Mouse (Mus musculus) heart, postnatal 0 days (tissue): ENCODE results near the gene Reg3a. TPM values are rescaled to one million over a fixed set of nuclear protein-coding genes. Genes with fewer than 3 reads are reported as not detected.
"Not testable (repeated sequence)": the region's sequence is repeated elsewhere in the genome, so short reads cannot be mapped to it uniquely, and the experiment has no call there.

Source experiments
- ATAC-seq: fragments of 200-750 bp; cut with Nextera tagmentation; 2 replicates; pipeline ENCODE4 v1.8.0; 2017; ENCODE audit warnings: low read depth, moderate number of reproducible peaks, moderate library complexity; ENCODE audit not compliant: insufficient read depth
- DNase-seq: peaks from one replicate; pipeline ENCODE4 v3.0.0-alpha.2; 2016; ENCODE audit warnings: low spot score
- H3K27ac ChIP-seq: fragments of 300-500 bp; sonication (generic); 2 replicates; pipeline ENCODE4 v1.5.1; 2014; ENCODE audit warnings: low read depth, mild to moderate bottlenecking
- H3K27me3 ChIP-seq: fragments of 300-500 bp; sonication (generic); 2 replicates; pipeline ENCODE4 v1.6.1; 2014; ENCODE audit warnings: low read length, mixed read lengths; ENCODE audit not compliant: control insufficient read depth, insufficient read depth
- H3K36me3 ChIP-seq: fragments of 300-500 bp; sonication (generic); replicated peaks from 2 replicates; pipeline ENCODE4 v1.6.1; 2014; ENCODE audit warnings: low read length, mixed read lengths; ENCODE audit not compliant: control insufficient read depth, insufficient read depth
- H3K4me1 ChIP-seq: fragments of 300-500 bp; sonication (generic); 2 replicates; pipeline ENCODE4 v1.6.1; 2014; ENCODE audit warnings: antibody characterized with exemption; ENCODE audit not compliant: control insufficient read depth, insufficient read depth
- H3K4me2 ChIP-seq: fragments of 300-500 bp; sonication (generic); 2 replicates; pipeline ENCODE4 v1.6.1; 2014; ENCODE audit warnings: low read depth, mild to moderate bottlenecking, low read length, moderate library complexity
- H3K4me3 ChIP-seq: fragments of 300-500 bp; sonication (generic); 2 replicates; pipeline ENCODE4 v1.5.1; 2014; ENCODE audit warnings: low read depth, low read length
- H3K9ac ChIP-seq: fragments of 300-500 bp; sonication (generic); replicated peaks from 2 replicates; pipeline ENCODE4 v1.6.1; 2014; ENCODE audit warnings: low read depth, low read length, mixed read lengths
- H3K9me3 ChIP-seq: fragments of 300-500 bp; sonication (generic); replicated peaks from 2 replicates; pipeline ENCODE4 v1.6.1; 2016; ENCODE audit warnings: low read length; ENCODE audit not compliant: control insufficient read depth
- CTCF ChIP-seq: IDR thresholded peaks from 2 replicates; pipeline ENCODE4 v1.5.1; 2016; ENCODE audit warnings: antibody characterized with exemption, control low read depth, low read depth
- EP300 ChIP-seq: IDR thresholded peaks from 2 replicates; pipeline ENCODE4 v1.6.1; 2016; ENCODE audit warnings: antibody characterized with exemption, low read depth
- WGBS: fragments of 180-500 bp; shearing (Covaris S2); extraction: QIAGEN DNeasy Blood & Tissue Kit; methylation state at CpG from one replicate; pipeline ENCODE4 v1.1.7; 2014; 5-methylcytosine and 5-hydroxymethylcytosine counted together
- polyA plus RNA-seq: library from polyadenylated mRNA; unstranded; fragments of >200 nt; fragmentation: Nextera tagmentation; extraction: Ambion mirVana; gene quantifications from 2 replicates; pipeline ENCODE4 v1.2.1, GENCODE M21; 2015
- total RNA-seq: library from RNA; depleted of rRNA; stranded (reverse); fragments of >200 nt; gene quantifications from 2 replicates; pipeline ENCODE4 v1.2.3, GENCODE M21; 2014; ENCODE audit warnings: low replicate concordance; rRNA removed

Gene Reg3a
- total and polyA plus RNA-seq, 2 experiments from 2014 or later, result not detected

- WGBS, result 70% methylated on average over 2 of the region's 2 CpGs
- H3K9ac ChIP-seq, result no peak within 1 kb of the TSS
- no peak within 1 kb of the TSS for H3K4me2 ChIP-seq
- no peak within 1 kb of the TSS for H3K27ac ChIP-seq
- no peaks in the 10 kb centered on the region for H3K36me3 ChIP-seq
- DNase-seq, result no peak
- no peaks in the 10 kb centered on the region for H3K4me1 ChIP-seq
- TF ChIP-seq CTCF (no peak), EP300 (no peak)
- H3K4me3 ChIP-seq, result no peak within 1 kb of the TSS
- no peak for ATAC-seq
- no peaks in the 10 kb centered on the region for H3K27me3 ChIP-seq
- no peaks in the 10 kb centered on the region for H3K9me3 ChIP-seq
Observed at GRCm38 (mm10) chr6:78370357-78370756, 10.2 kb upstream of the Reg3a start, which contains the start of gene Reg3b. Reg3b (plus strand) TSS chr6:78370657.

GRCm38 (mm10) chr6:78378765-78379164 is 1.7 kb upstream of the Reg3a start, which contains the start of gene Reg3d:
Reg3d (minus strand) TSS chr6:78378865.
- no peak for ATAC-seq
- H3K9me3 ChIP-seq, result 0 out of 2 replicates have a peak, but pooled peaks cover 2% of the 10 kb centered on the region
- no peak within 1 kb of the TSS for H3K4me2 ChIP-seq
- DNase-seq, result no peak
- no peak within 1 kb of the TSS for H3K27ac ChIP-seq
- TF ChIP-seq EP300, result no peak
- TF ChIP-seq CTCF, result no peak
- H3K4me3 ChIP-seq, result no peak within 1 kb of the TSS
- H3K4me1 ChIP-seq, result no peaks in the 10 kb centered on the region
- no peaks in the 10 kb centered on the region for H3K27me3 ChIP-seq
- H3K9ac ChIP-seq, result no peak within 1 kb of the TSS
- 51% methylated on average over 2 of the region's 2 CpGs for WGBS
- no peaks in the 10 kb centered on the region for H3K36me3 ChIP-seq

- H3K36me3 ChIP-seq, result no peaks in the 10 kb centered on the region
- no peaks in the 10 kb centered on the region for H3K27me3 ChIP-seq
- H3K9me3 ChIP-seq, result no peaks in the 10 kb centered on the region
- TF ChIP-seq CTCF (no peak), EP300 (no peak)
- no peak overlapping the region for H3K4me2 ChIP-seq
- H3K4me3 ChIP-seq, result no peak overlapping the region
- no peaks in the 10 kb centered on the region for H3K4me1 ChIP-seq
- no peak overlapping the region for H3K9ac ChIP-seq
- ATAC-seq (no peak), DNase-seq (no peak)
- no peak overlapping the region for H3K27ac ChIP-seq
- WGBS, result 65% methylated on average over 3 of the region's 3 CpGs
Observed at GRCm38 (mm10) chr6:78385609-78386008, 5.1 kb downstream of the Reg3a start.

- H3K4me2 ChIP-seq, ATAC-seq, H3K27ac ChIP-seq, DNase-seq, H3K9me3 ChIP-seq, H3K36me3 ChIP-seq, H3K4me3 ChIP-seq, H3K4me1 ChIP-seq, H3K27me3 ChIP-seq, H3K9ac ChIP-seq: not testable (repeated sequence)
- 87% methylated on average over 4 of the region's 17 CpGs for WGBS
Observed at GRCm38 (mm10) chr6:78395323-78395722, 14.8 kb downstream of the Reg3a start, which contains the start of gene Reg2. Reg2 (plus strand) TSS chr6:78395623.

- H3K27ac ChIP-seq, H3K9me3 ChIP-seq, DNase-seq, H3K4me2 ChIP-seq, H3K9ac ChIP-seq, ATAC-seq, H3K4me3 ChIP-seq, H3K36me3 ChIP-seq, H3K4me1 ChIP-seq, H3K27me3 ChIP-seq: not testable (repeated sequence)
Observed at GRCm38 (mm10) chr6:78422411-78422810, 41.9 kb downstream of the Reg3a start, which contains the start of gene Reg1. Reg1 (plus strand) TSS chr6:78422711.

- ATAC-seq (no peak), DNase-seq (no peak)
- WGBS, result 59% methylated on average over 3 of the region's 3 CpGs
- Histone ChIP-seq H3K9me3 (0 out of 2 replicates have a peak, but pooled peaks cover 3% of the 10 kb centered on the region), H3K4me1 (no peaks in the 10 kb centered on the region), H3K9ac (no peak overlapping the region), H3K36me3 (no peaks in the 10 kb centered on the region), H3K27ac (no peak overlapping the region), H3K27me3 (no peaks in the 10 kb centered on the region), H3K4me2 (no peak overlapping the region), H3K4me3 (no peak overlapping the region)
- TF ChIP-seq CTCF, result no peak
- no peak for TF ChIP-seq EP300
Observed at GRCm38 (mm10) chr6:78425497-78425896, 45.0 kb downstream of the Reg3a start.

Other genes starting within 250 kb of the Reg3a start
- not detected in 2 replicates for gene Reg3b, start 10.1 kb upstream of the Reg3a start, total RNA-seq
- gene Reg3b, start 10.1 kb upstream of the Reg3a start, polyA plus RNA-seq, result 0.21 TPM in 1 of 2 replicates, not detected in the other
- gene Reg3d, start 1.8 kb upstream of the Reg3a start, total RNA-seq, result not detected in 2 replicates
- gene Reg3d, start 1.8 kb upstream of the Reg3a start, polyA plus RNA-seq, result not detected in 2 replicates
- not detected in 2 replicates for gene Reg2, start 14.9 kb downstream of the Reg3a start, total RNA-seq
- not detected in 2 replicates for gene Reg2, start 14.9 kb downstream of the Reg3a start, polyA plus RNA-seq
- not detected in 2 replicates for gene Reg1, start 42.0 kb downstream of the Reg3a start, total RNA-seq
- not detected in 2 replicates for gene Reg1, start 42.0 kb downstream of the Reg3a start, polyA plus RNA-seq
- gene Reg3g, start 88.2 kb downstream of the Reg3a start, total RNA-seq, result 7.1 and 40.7 TPM in 2 replicates
- gene Reg3g, start 88.2 kb downstream of the Reg3a start, polyA plus RNA-seq, result 0.26 and 179 TPM in 2 replicates